Mouse (Mus musculus): ENCODE measurements around the gene Smarcb1.

DNA sequence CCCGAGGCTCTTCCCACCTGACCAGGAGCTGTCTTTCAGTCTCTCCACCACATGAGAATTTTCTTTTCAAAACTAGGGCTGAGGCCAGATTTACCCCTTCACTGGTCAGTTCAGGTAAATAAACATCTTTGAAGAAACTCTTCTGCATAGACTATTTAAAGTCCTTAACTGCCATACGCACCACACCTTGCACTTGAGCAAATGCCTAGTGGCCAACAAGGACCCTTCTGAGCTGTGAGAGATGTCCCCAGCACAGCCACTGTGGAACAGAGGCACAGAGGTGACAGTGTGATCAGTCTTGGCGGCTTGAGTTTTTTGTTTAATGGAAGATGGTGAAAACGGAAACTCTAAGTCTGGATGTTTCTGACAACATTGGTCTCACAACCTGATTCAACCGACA, 2.4 kb downstream of the Smarcb1 start:
- TF ChIP-seq CTCF (IDR thresholded peaks at IDR 0.05; ENCODE audit: borderline replicate concordance, extremely low read depth, insufficient read depth, insufficient read length) (no peak), POLR2A (IDR thresholded peaks at IDR 0.05; ENCODE audit: borderline replicate concordance, extremely low read depth, insufficient read depth, insufficient read length, poor library complexity, severe bottlenecking) (no peak)

Measured in brain, embryonic 14.5 days (tissue).